Mouse (Mus musculus) hematopoietic stem cell, adult 5-6 weeks (primary cell): Measurements from ENCODE around the gene Aff3. TPM values are rescaled to one million over a fixed set of nuclear protein-coding genes. Genes with fewer than 3 reads are reported as not detected.

Source experiments
- ATAC-seq, 2 experiments: fragments of 125-278 bp in 1 of 2; replicated peaks in 1 of 2; 2 replicates each; pipeline ENCODE4 v1.8.0; 2016 to 2017; ENCODE audit warnings: inconsistent platforms in 2 of 2, mild to moderate bottlenecking in 2 of 2, moderate number of reproducible peaks in 2 of 2, low read depth in 1 of 2, moderate TSS enrichment in 1 of 2; ENCODE audit not compliant: low FRiP score in 2 of 2, poor library complexity in 2 of 2, severe bottlenecking in 2 of 2, insufficient read depth in 1 of 2, low TSS enrichment in 1 of 2
- total RNA-seq: library from RNA; stranded (forward); fragments of 172-1452, 232-1000 nt; gene quantifications from 2 replicates; pipeline ENCODE4 v1.2.3, GENCODE M21; 2017

The Aff3 gene
- total RNA-seq, 1 experiment from 2014 or later: 132 TPM

GRCm38 (mm10) chr1:38488667-38489210, 176.0 kb downstream of the Aff3 start:
- ATAC-seq: no peak

GRCm38 (mm10) chr1:38487884-38488283, 176.9 kb downstream of the Aff3 start:
- no peak for ATAC-seq

GRCm38 (mm10) chr1:38483191-38483590, 181.6 kb downstream of the Aff3 start:
- ATAC-seq: no peak

DNA sequence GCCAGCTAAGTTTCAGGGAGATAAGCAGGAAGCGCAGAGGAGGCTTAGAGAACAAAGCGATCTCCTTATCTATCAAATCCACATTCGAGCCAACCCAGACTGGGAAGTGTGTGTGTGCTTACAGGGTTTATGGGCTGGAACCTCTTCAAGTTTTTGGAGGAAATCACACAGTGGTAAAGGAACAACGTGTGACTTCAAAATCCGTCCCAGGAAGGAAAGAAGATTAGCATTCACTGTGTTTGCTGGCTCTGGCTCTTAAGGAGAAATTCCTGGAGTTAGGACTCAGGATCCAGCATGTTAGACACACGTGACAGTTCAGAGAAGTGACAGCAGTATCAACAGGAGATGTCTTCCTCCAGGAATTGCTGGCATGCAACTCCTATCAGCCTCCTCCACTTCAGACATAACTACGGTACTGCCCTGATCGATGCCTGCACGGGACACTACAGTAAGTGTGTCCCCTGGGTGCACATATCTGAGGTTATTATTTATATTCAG, 186.5 kb downstream of the Aff3 start:
- ATAC-seq: no peak

- no peak for ATAC-seq
These were observed 193.9 kb downstream of the Aff3 start for GRCm38 (mm10) chr1:38470817-38471216.

GRCm38 (mm10) chr1:38470166-38470565, 194.6 kb downstream of the Aff3 start:
- ATAC-seq: no peak

DNA sequence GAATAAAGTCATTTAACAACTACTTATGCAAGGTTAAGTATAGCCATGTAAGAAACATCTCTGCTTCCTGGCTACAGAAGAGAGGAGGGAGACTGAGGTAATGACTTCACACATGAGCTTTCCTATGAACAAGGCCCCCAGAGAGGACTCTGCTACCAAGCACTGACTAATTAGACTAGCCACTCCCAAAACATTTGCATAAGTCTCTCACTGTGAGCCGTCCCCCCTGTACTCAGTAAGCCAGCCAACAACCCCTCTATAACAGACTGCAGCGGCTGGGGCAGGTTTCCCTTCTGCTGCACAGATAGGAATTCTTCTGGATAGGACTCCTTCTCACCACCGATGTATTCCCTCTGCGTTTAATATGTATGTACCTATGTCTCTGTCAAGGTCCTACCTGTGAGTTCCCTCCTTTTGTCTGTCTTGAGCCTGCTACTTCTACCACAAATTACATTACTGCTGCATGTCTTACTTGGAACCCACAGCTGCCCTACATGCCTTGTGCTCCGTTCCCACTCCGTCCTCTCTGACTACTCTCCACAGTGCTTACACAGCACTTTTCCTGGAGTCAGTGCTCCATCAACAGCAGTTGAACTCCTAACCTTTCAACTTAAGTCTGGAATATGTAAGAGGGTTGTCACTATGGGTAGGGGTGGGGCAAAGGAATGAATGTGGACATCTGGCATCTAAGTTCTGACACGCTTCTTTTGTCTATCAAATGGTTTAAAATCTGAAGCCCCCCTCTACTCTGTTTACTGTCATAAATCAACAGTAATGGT, 197.3 kb downstream of the Aff3 start:
- ATAC-seq: no peak

DNA sequence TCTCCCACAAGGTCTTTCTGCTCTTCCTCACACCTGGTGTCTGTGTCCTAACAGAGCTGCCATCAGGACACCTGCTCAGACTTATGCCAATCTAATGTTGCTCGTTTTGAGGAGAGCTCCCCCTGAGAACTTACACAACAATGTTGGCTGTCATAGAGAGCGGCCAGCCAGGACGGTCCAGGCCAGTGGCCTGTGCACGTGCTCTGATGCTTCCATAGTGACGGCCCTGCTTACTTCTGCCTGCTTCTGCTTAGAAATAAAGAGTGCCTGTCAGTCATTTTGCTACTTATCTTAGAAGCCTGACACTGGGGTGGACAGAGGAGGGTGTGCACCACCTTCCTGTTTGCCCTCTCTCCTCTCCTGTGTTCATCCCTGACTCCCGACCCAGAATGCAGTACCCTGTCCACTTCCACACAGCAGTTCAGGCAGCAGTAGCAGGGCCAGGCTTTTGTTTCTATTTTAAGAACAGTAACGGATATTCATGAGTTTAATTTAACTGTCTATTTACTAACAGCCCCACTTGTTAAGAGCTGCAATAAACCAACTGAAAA, 208.0 kb downstream of the Aff3 start:
- no peak for ATAC-seq

GRCm38 (mm10) chr1:38454921-38455320, 209.8 kb downstream of the Aff3 start:
- no peak for ATAC-seq

DNA sequence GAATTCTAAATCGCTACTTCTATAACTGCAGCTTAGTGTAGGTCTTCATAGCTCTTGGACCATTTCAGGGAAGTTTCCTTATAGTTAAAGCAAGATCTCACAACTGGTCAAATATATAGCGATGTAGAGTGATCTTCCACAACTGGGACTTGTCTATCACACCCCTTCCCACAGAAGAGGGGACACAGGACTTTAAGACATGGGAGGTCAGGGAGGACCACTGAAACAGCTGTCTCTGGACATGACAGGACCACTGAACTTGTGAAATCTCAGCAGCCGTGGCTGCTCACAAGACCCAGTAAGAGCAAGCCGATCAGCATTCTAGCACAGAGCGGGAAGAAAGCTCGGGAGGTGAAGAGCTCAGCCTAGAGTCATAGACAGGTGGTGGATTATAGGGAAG, 213.4 kb downstream of the Aff3 start:
- no peak for ATAC-seq

DNA sequence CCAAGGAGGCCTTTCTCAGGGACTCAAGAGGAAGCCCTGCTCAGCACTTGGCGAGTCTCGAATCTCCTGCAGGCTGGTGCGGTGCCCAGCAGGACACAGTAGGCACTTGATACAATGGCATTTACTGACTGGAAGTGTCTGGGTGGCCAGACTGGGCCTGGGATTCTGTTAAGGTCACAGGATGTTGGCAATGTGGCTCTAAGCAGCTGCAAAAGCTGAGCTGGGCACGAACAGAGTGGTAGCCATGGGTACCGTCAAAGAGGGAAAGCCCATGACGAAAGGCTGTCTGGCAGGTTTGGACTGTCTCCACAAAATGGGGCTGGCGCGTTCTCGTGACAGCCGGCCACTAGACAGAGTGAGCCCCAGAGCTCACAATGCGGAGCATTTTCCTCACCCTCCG, 214.1 kb downstream of the Aff3 start:
- no peak; a peak in 1 of 4 replicates for ATAC-seq

DNA sequence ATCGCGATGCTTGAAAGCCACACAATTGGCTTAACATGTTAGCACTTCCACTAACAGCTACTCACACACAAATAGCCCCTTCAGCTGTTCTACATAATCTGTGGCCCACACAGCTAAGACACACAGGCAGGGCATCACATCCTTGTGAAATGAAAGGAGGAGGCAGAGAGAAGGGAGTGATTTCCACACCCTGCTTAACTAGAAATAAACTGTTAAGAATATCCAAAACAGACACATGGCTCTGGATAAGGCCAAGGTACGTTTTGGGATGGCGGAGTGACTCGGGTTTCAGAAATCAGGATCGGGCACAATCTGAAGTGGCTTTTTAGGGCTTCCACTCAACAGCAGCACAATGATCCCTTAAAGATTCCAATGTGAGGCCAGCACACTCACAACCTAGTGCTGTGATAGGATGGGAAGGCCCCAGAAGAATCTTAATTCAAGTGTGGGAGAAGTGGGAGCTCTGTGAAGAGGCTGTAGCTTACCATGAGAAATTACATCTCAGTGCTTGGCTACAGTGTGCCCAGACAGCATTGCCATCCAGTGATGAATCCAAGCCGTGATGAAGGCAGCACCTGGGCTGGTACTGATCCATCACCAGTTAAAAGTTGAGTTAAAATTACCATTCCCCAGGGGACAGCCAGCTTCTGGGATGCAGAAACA, 214.8 kb downstream of the Aff3 start:
- ATAC-seq: no peak

- ATAC-seq: no peak
These were observed 215.9 kb downstream of the Aff3 start for GRCm38 (mm10) chr1:38448854-38449253.

DNA sequence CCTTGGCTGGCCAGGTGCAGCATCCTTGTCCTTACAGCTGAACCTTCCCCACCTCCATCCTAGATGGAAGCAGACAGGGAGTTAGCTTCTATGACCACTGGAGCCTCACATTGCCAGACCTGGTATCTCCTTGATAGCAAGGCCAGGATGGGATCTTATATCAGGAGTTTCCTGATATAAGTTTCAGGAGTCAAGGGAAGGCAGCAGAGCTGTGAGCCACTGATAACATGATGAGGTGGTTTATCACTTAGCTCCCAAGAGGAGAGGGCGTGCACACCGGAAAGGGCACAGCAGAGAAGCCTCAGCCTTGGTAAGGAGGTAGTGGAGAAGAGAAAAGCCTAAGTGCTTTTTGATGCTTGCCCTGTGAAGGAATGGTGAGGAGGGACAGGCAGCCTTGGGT, 217.2 kb downstream of the Aff3 start:
- no peak; a peak in 1 of 4 replicates for ATAC-seq

GRCm38 (mm10) chr1:38446152-38446820, 218.5 kb downstream of the Aff3 start:
- no peak for ATAC-seq

DNA sequence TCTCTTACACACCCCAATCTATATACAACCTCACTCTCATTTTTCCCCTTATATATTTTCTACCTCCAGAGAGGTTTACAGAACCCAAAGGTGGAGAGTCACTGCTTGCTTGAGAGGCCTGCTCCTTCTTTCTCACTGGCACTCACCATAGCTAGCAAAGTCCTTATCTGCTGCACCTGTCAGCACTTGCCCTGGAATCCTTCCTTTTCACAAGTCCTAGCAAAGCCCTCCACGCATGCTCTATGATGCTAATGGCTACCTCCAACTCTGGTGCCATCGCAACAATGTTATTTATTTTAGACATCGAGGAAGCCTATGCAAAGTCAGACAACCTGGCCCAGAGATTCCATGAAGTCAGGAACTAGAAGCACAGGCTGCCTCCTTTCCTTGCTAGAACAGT, 221.9 kb downstream of the Aff3 start:
- ATAC-seq: no peak

DNA sequence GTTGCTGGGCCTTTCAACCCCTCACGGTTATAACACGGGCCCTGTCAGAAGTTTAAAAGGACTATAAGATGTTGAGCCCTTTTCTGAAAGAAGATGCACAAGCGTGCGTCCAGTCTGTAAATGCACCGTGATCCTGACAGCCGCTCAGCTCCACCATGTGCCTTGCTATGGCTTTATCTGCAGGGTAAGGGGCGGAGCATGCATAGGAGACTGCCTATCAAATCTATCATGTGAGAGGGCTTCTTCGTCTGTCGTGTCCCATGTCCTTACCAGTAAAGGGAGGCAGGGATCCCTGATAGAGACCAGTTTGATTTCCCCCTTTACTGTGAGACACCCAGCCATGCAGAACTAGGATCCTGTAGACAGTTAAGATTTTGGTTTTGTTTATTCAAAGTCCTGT, 222.3 kb downstream of the Aff3 start:
- ATAC-seq: no peak

DNA sequence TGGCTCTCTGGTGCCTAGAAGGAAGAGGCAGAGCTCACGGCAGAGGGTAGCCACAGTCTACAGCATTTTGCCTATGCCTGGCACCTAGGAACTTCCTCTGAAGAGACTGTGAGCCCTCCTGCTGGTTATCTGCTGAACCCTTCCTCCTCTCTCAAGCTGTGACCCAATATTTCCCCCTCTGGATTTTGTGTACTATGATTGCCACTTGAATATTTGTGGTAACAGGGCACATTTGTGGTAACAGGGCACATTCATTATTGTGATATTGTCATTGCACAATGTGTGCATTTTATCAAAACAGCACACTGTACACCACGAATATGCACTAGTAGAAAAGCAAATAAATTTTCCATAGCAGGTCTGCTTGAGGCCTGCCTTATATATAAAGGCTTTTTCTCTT, 223.0 kb downstream of the Aff3 start:
- no peak for ATAC-seq
